Comparison of ENCODE assay signal across 9 mouse cellular contexts in genomic region chr19:5940173-5940572, GRCm38 (mm10). TPM values are rescaled to one million over a fixed set of nuclear protein-coding genes. Genes with fewer than 3 reads are reported as not detected.
DNase-seq lines count a peak whose midpoint lies in the region; ATAC-seq lines count a peak whose summit lies in the region.
"Had no signal": no experiment of that assay in that cellular context is flagged by ENCODE, and none has a peak within 500 bp of the region (broad histone marks: within the 10 kb centered on the region; RNA-seq: fewer than 3 reads in every experiment).

No protein-coding gene starts in this region.

- 47% methylated on average over 4 of the region's 4 CpGs for WGBS in kidney, embryonic 14.5 days

- H3K36me3 ChIP-seq in kidney, embryonic 14.5 days (ENCODE audit: control insufficient read depth, insufficient read depth, low read length), result peaks cover 34% of the 10 kb centered on the region

- no peak for ATAC-seq in kidney, embryonic 14.5 days (ENCODE audit: low FRiP score, low TSS enrichment)
- no peak for ATAC-seq in monocyte, adult 5-6 weeks (replicated peaks; ENCODE audit: insufficient number of reproducible peaks, low FRiP score, low TSS enrichment, poor library complexity, severe bottlenecking)

- intact Hi-C loops in left cerebral cortex, postnatal 4 days (cut with DNase I), result no loop called here

- peak; percentile 90 for DNase-seq in left cerebral cortex, postnatal 4 days
- DNase-seq in left cerebral cortex, adult 9 months (ENCODE audit: low spot score in 2 of 2), result no peak
- peak; percentile 97 for DNase-seq in brain, adult 2 months (ENCODE audit: low read depth, low spot score)
- peak; percentile 89 for DNase-seq in gastrocnemius, postnatal 10 days
- DNase-seq in ovary, postnatal 36 days (ENCODE audit: low spot score), result peak; percentile 66
- DNase-seq in liver, result no peak

- H3K9me3 ChIP-seq in kidney, embryonic 14.5 days (ENCODE audit: control insufficient read depth, low read length), result no peaks in the 10 kb centered on the region

- no peak overlapping the region for H3K9ac ChIP-seq in kidney, embryonic 14.5 days (ENCODE audit: low read depth, low read length)

- H3K4me3 ChIP-seq in kidney, embryonic 14.5 days (ENCODE audit: low read length), result no peak overlapping the region

- no peaks in the 10 kb centered on the region for H3K27me3 ChIP-seq in kidney, embryonic 14.5 days (ENCODE audit: control insufficient read depth, insufficient read depth, low read length)

- peaks cover 33% of the 10 kb centered on the region for H3K4me1 ChIP-seq in kidney, embryonic 14.5 days (ENCODE audit: control insufficient read depth, insufficient read depth, low read length)

- H3K4me2 ChIP-seq in kidney, embryonic 14.5 days (replicated peaks; ENCODE audit: low read depth, low read length), result no peak overlapping the region

- peak overlapping the region; percentile 19; the same call in 1 of the 2 replicates for H3K27ac ChIP-seq in kidney, embryonic 14.5 days (ENCODE audit: low read depth, low read length)

RNA-seq across cellular contexts. Expression of gene Cdc42ep2, which starts 15.6 kb away (rescaled TPM):
- total RNA-seq in left cerebral cortex, postnatal 4 days (2021), result 10 to 100 TPM; 11.2 to 14.2 TPM
- total RNA-seq in gastrocnemius, postnatal 10 days (2021), result 10 to 100 TPM; 16.6 to 20.9 TPM
- 10.5 and 10.8 TPM in 2 replicates for polyA plus RNA-seq in kidney, embryonic 14.5 days (2014; fragmentation: Nextera tagmentation; extraction: Ambion mirVana)
- total RNA-seq in monocyte, adult 5-6 weeks (2017), result 14.7 to 32.1 TPM (median 27.0 TPM) in 3 replicates

RNA-seq across cellular contexts. Expression of gene Pola2, which starts 23.8 kb away (rescaled TPM):
- 10 to 100 TPM; 14.3 to 16.4 TPM for total RNA-seq in left cerebral cortex, postnatal 4 days (2021)
- 10 to 100 TPM; 13.7 to 18.7 TPM for total RNA-seq in gastrocnemius, postnatal 10 days (2021)
- polyA plus RNA-seq in kidney, embryonic 14.5 days (2014; fragmentation: Nextera tagmentation; extraction: Ambion mirVana), result 74.2 and 95.3 TPM in 2 replicates
- 16.7 to 31.5 TPM (median 26.8 TPM) in 3 replicates for total RNA-seq in monocyte, adult 5-6 weeks (2017)

RNA-seq across cellular contexts. Expression of gene Dpf2, which starts 27.4 kb away (rescaled TPM):
- 10 to 100 TPM; 76.1 to 84.1 TPM for total RNA-seq in left cerebral cortex, postnatal 4 days (2021)
- 10 to 100 TPM; 86.8 to 90.9 TPM for total RNA-seq in gastrocnemius, postnatal 10 days (2021)
- polyA plus RNA-seq in kidney, embryonic 14.5 days (2014; fragmentation: Nextera tagmentation; extraction: Ambion mirVana), result 132 and 167 TPM in 2 replicates
- 50.3 to 76.6 TPM (median 76.0 TPM) in 3 replicates for total RNA-seq in monocyte, adult 5-6 weeks (2017)

RNA-seq across cellular contexts. Expression of gene Slc22a20, which starts 45.8 kb away (rescaled TPM):
- not detected for total RNA-seq in left cerebral cortex, postnatal 4 days (2021)
- total RNA-seq in gastrocnemius, postnatal 10 days (2021), result not detected
- not detected in 2 replicates for polyA plus RNA-seq in kidney, embryonic 14.5 days (2014; fragmentation: Nextera tagmentation; extraction: Ambion mirVana)
- not detected in 3 replicates for total RNA-seq in monocyte, adult 5-6 weeks (2017)
- polyA plus RNA-seq: large intestine, adult 2 months had no signal

RNA-seq across cellular contexts. Expression of gene Tigd3, which starts 46.2 kb away (rescaled TPM):
- total RNA-seq in left cerebral cortex, postnatal 4 days (2021), result 10 to 100 TPM; 10.2 to 11.7 TPM
- total RNA-seq in gastrocnemius, postnatal 10 days (2021), result under 1 TPM; 0.82 to 0.95 TPM
- polyA plus RNA-seq in kidney, embryonic 14.5 days (2014; fragmentation: Nextera tagmentation; extraction: Ambion mirVana), result 2.9 and 4.0 TPM in 2 replicates
- total RNA-seq in monocyte, adult 5-6 weeks (2017), result 0.64 to 0.97 TPM (median 0.95 TPM) in 3 replicates

Comparison
In these comparisons a context has a peak if more than half of its experiments do, and no peak if none do; other contexts are left out.
1. DNase-seq: peak in left cerebral cortex, postnatal 4 days (single experiment), brain, adult 2 months (single experiment), gastrocnemius, postnatal 10 days (single experiment) and ovary, postnatal 36 days (single experiment); none in left cerebral cortex, adult 9 months (0 of 2) and liver (single experiment).